Mouse (Mus musculus) large intestine, adult 2 months (tissue): ENCODE measurements around the gene Sipa1l3. TPM values are rescaled to one million over a fixed set of nuclear protein-coding genes. Genes with fewer than 3 reads are reported as not detected.

Experiments
- DNase-seq: peaks from one replicate; pipeline ENCODE4 v3.0.0-alpha.2; 2012; ENCODE audit warnings: low read depth, low spot score
- WGBS: fragments of 180-500 bp; shearing (Covaris S2); methylation state at CpG from one replicate; pipeline ENCODE4 v1.1.7; 2018; 5-methylcytosine and 5-hydroxymethylcytosine counted together
- polyA plus RNA-seq: library from polyadenylated mRNA; depleted of rRNA; stranded (reverse); fragments of >200 nt; gene quantifications from 2 replicates; pipeline ENCODE4 v1.2.3, GENCODE M21; 2012

Sipa1l3 gene
- polyA plus RNA-seq, 1 experiment, result 46.5 TPM

GRCm38 (mm10) chr7:29393292-29393691, 125.1 kb downstream of the Sipa1l3 start:
- 74% methylated on average over 10 of the region's 10 CpGs for WGBS
- no peak for DNase-seq

GRCm38 (mm10) chr7:29392805-29393204, 125.6 kb downstream of the Sipa1l3 start:
- DNase-seq, result peak; percentile 71
- WGBS, result 28% methylated on average over 3 of the region's 3 CpGs

DNA sequence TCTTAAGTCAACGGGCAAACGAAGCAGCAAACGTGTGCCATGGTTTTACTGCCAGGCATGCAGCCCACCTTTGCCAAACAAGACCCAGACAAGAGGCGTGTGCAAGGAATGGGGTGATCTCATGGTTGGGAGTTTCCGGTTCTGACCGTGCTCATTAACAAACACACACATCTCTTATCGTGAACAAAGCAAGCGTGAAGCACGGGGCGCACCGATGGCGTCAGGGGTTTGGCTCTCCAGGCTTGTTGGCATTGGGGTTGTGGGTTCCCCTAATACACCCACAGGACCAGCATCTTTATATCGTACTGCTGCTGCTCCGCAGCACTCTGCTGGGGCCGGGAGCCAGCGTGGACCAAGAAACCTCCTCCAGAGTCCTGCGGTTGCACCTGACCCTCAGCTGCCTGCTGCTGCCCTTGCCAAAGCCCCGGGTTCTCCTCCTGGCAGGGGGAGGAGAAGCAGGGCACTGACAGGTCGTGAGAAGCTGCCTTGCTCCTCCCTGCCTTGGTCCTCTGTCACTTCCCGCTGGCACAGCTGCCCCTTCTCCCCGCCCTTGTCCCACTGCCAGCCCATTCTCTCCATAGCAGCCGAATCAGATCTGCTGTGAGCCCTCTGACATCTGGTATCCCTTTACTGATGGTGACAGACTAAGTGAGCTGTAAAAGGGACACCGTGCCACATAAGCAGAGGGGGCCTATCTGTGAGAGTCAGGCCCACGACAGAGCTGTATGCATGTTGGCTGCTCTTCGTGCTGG, 126.5 kb downstream of the Sipa1l3 start:
- no peak for DNase-seq
- 34% methylated on average over 25 of the region's 25 CpGs for WGBS

- WGBS, result 71% methylated on average over 15 of the region's 15 CpGs
- DNase-seq, result no peak
Measured at GRCm38 (mm10) chr7:29391112-29391760, 127.2 kb downstream of the Sipa1l3 start.

DNA sequence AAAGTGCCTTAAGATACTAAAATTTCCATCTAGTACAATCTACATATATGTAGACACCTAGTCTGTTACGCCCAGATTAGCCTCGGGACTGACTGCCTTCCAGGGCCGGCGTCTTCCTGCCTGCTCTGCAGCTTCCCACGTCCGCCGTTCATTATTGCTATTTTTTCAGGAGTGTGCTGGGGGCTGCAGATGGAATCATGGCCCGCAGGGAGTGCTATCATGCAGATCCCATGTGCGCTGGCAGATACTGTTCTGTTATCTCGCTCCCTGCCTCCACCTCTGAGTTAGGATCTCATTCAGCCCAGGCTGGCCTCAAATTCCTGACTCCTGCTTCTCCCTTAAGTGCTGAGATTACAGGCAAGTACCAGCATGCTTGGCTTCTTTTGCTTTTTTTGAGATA, 128.2 kb downstream of the Sipa1l3 start:
- DNase-seq, result no peak
- WGBS, result 89% methylated on average over 10 of the region's 10 CpGs

GRCm38 (mm10) chr7:29387524-29388068, 130.8 kb downstream of the Sipa1l3 start:
- DNase-seq, result no peak
- 82% methylated on average over 17 of the region's 17 CpGs for WGBS

- no peak for DNase-seq
- 94% methylated on average over 13 of the region's 13 CpGs for WGBS
Measured at GRCm38 (mm10) chr7:29386349-29386748, 132.1 kb downstream of the Sipa1l3 start.

- 91% methylated on average over 10 of the region's 10 CpGs for WGBS
- DNase-seq, result no peak
Measured at GRCm38 (mm10) chr7:29385791-29386190, 132.7 kb downstream of the Sipa1l3 start.

GRCm38 (mm10) chr7:29383255-29383654, 135.2 kb downstream of the Sipa1l3 start:
- 30% methylated on average over 10 of the region's 10 CpGs for WGBS

DNA sequence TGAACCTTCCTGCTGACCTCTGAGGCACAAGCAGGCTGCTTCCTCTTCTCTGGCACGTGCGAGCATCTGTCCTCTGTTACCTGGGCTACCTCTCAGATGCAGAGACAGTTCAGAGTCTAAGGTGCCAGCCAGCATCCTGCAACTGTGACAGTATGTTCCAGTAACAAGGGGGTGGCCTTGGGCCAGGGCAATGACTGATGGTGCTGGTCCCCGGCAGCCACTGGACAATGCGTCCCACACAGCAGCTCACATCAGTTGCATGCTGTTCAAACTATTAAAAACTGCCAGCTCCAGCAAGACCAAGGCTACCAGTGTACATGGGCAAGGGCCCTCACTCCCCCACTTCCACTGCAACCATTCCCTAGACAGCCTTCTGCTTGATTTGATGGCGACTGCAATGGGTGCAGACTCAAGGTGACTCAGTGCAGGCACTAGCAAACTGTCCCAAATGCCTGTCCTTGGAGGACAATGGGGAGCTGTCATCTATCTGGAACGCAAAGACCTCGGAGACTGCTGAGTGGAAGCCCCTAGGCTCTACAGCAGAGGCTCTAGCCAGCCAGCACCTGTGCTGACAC, 136.9 kb downstream of the Sipa1l3 start:
- 96% methylated on average over 7 of the region's 7 CpGs for WGBS
- no peak for DNase-seq

More at GRCm38 (mm10) chr7:29383255-29383654, 135.2 kb downstream of the Sipa1l3 start:
- no peak for DNase-seq

- WGBS, result 86% methylated on average over 6 of the region's 6 CpGs
- no peak for DNase-seq
Measured at GRCm38 (mm10) chr7:29374054-29374453, 144.4 kb downstream of the Sipa1l3 start.

DNA sequence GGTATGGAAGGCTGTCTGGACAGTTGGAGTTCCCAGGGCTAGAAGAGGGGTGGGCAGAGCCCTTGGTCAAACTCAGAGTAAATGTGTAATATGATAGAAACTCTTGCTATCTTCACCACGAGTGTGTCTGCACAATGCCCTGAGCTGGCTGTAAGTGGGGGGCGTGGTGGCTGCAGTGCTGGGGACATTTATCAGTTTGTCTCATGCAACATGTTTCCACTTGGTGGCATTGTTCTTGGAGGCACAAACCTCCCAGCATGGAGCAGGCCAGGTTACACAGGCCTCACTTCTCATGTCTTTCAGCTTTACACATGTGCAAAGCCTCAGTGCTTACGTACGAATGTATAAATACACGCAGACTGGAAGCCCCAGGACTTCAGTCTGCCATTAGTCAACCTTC, 146.3 kb downstream of the Sipa1l3 start:
- 85% methylated on average over 5 of the region's 5 CpGs for WGBS
- no peak for DNase-seq

DNA sequence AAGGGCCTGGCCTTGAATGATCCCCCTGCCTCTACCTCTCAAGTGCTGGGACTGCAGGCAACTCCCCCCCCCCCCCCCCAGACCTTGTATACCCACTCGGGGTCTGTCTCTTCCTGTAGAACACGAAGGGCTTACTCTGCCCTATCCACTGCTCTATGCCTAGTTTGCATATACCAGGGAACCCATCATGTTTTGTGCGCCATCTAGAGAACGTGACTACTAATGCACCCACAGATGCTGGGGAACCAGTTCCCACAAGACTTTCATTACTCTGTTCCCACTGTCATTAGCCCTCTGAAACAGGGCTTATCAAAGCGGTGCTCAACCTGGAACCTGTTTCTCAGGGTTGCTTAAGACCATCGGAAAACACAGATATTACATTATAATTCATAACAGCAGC, 148.4 kb downstream of the Sipa1l3 start:
- 69% methylated on average over 6 of the region's 6 CpGs for WGBS

GRCm38 (mm10) chr7:29368004-29368320, 150.5 kb downstream of the Sipa1l3 start:
- DNase-seq, result no peak
- WGBS, result 50% methylated on average over 5 of the region's 5 CpGs

More for the DNA sequence above, 148.4 kb downstream of the Sipa1l3 start:
- no peak for DNase-seq

DNA sequence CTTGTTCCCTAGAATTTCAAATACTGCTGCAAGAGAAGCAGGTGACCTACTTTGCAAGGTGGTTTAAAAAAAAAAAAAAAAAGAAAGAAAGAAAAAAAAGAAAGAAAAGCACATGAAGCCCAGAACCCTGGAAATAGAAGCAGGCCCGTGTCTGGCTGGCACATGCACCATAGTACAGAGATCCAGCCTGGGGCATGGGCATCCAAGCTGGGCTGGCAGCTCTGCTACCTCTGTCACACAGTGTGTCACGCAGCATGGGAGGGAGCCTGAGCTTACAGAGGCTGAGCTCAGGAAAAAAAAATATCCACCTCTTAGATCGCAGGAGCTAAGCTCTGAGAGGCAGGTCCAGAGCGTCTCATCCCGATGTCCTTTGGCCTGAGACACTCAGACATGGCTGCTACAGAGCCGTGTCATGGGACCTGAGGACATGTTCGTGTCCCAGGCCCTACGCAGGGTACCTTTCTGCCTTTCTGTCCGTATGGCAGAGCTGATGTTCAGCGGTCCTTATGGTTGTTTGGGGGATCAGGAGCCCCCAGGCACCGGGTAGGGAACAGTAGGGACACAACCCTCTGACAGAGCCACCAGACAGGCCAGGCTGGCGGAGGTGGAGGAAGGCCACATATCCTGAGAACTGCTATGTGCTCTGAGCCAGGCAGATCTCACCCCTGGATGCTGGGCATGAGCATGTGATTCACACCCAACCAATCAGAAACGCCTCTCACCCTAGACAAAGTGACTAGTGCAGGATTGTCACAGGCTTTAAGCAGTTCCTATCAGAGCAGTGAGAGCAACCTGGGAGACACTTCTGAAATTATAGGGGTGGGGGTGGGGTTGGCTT, 151.1 kb downstream of the Sipa1l3 start:
- WGBS, result 89% methylated on average over 13 of the region's 13 CpGs
- no peak for DNase-seq

DNA sequence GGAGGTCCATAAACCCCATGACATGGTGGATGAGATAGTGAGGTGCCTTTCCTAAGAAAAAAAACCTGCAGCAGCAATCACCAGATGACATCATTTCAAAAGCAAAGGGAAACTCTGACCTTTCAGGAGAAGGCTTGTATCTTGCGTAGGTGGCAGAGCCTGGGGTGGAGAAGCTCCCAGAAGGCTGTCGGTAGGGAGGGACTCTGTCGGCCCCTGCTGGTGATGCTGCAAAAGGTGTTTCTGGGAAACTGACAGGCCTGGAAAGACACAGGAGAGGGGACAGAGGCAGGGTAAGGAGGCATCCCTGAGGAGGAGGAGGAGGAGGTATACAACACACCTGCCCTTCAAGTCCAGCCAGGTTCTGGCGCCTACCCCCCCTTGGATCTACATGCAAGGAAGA, 154.4 kb downstream of the Sipa1l3 start:
- no peak for DNase-seq

GRCm38 (mm10) chr7:29361497-29361896, 156.9 kb downstream of the Sipa1l3 start:
- WGBS, result 95% methylated on average over 13 of the region's 13 CpGs
- DNase-seq, result no peak

More for the DNA sequence above, 154.4 kb downstream of the Sipa1l3 start:
- 40% methylated on average over 4 of the region's 4 CpGs for WGBS

GRCm38 (mm10) chr7:29355406-29355805, 163.0 kb downstream of the Sipa1l3 start:
- 94% methylated on average over 8 of the region's 8 CpGs for WGBS
- no peak for DNase-seq

DNA sequence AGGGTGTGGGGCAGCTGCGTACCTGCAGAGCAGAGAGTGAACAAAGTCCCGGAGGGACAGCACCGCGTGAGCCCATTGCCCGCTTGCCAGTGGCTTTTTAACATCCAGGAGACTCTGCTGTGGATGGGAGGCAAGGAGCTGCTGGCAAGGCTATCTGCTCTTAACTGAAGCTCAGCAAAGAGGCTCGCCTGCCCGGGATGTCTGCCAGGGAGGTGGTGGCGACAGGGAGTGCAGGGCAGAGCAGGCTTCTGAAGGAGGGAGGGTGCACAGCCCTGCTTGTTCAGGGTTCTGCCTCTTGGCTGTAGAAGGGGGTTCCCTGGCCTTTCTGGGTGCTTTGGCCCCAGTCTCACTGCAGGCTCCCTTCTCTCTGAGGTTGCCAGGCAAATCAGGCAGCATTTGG, 164.3 kb downstream of the Sipa1l3 start:
- no peak for DNase-seq
- WGBS, result 93% methylated on average over 8 of the region's 8 CpGs

- WGBS, result 92% methylated on average over 8 of the region's 8 CpGs
Measured at GRCm38 (mm10) chr7:29352246-29352645, 166.2 kb downstream of the Sipa1l3 start.

More at GRCm38 (mm10) chr7:29352246-29352645, 166.2 kb downstream of the Sipa1l3 start:
- DNase-seq, result no peak
